Mouse (Mus musculus) skeletal muscle tissue, adult 2 months (tissue): ENCODE results near the gene Maml1.
"Not testable (repeated sequence)": the region's sequence is repeated elsewhere in the genome, so short reads cannot be mapped to it uniquely, and the experiment has no call there.

ENCODE experiments used
- DNase-seq: peaks from one replicate; pipeline ENCODE4 v3.0.0-alpha.2; 2012; ENCODE audit warnings: low read depth, low spot score

Gene Maml1

DNA sequence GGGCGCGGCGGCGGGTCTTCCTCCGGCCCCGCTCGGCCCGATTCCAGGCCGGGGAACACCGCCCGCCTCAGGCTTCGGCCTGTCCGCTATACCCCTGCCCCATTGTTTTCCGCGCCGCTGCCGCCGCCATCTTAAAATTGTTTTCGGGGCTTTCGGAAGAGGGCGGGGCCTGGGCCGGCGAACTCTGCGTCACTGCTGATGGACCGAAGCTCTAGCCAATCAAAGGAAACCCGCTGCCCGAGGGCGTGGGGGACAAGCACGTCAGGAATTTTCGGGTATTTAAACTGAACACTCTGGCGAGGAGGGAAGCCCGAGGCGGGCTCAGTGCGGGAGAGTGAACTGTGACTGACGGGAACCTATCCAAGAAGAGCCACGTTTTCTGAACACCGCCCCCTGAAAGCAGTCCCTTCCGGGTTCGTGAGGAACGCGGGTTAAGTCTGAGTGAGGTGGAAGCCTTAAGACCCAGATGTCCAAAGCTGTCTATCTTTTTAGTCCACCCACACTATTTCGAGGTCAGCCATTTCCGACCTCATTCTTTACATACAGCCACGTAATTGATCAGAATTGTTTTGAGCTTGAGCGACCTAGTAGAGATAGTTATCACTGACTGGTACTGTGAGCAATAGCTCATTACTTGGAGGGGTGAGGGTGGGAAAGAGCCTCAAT lies at the start of gene Maml1:
Maml1 (minus strand) TSS at position 122 of the 666 bp plus-strand sequence.
- peak; percentile 97 for DNase-seq

DNA sequence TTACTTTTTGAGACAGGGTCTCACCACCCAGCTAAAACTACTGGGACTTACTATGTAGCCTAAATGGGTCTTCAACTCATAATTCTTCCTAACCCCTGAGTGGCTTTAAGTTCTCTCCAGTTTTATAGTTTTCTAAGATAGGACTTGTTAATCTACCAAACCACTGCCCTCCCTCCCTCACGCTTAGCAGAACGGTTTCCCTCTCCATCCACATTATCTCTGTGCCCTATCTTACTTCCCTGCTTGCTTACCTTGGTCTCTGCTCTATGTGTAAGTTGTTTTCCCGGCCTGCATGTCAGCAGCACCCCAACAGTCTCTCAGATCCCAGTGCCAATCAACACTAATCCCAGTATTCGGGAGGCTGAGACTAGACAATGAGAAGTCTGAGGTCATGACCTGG lies 44.8 kb upstream of the Maml1 start:
- DNase-seq = no peak

DNA sequence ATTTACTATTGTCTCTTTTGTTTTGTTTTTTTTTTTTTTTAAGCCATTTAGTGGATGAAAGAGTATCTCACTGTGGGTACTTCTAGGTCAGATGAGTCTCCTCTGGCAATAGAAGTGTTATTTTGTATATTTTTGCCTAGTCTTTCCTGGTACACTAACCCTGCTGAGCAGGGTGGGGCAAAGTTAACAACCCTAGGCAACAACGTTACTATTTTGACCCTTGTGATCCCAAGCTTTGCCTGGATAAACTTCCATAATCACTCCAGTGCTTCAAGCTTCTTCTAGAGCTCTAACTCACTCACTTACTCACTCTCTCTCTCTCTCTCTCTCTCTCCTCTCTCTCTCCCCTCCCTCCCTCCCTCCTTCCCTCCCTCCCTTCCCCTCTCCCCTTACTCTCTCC lies 44.0 kb upstream of the Maml1 start:
- DNase-seq = no peak

DNA sequence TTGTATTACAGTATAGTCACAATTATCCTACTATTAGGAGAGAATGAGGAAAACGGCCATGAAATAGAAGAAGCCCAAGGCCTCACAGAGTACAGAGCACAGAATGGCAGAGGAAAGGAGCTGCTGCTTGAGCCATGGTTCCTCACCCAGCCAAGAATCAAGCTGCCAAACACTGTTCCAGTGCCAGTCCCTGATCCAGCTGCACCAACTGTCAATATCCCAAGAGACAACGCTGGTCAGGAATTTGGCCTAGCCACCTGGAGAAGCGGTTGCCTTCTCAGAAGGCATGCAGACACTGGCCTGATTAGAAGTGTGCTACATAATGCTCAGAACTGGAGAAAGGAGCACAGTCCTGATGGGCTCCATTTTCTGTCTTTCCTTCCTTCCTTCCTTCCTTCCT lies 41.1 kb upstream of the Maml1 start:
- DNase-seq = peak; percentile 16

DNA sequence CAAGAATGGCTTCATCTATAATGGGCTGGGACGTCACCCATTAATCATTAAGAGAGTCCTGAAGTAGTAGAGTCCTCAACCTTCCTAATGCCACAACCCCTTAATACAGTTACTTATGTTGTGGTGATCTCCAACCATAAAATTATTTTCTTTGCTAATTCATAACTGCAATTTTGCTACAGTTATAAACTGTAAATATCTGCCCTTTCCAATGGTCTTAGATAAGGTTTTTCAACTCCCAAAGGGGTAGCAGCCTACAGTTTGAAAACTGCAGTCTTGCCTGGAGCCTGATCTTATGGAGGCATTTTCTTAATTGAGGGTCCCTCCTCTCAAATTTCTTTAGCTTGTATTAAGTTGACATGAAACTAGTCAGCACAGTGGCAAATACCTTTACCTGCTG lies 37.3 kb upstream of the Maml1 start:
- no peak for DNase-seq

DNA sequence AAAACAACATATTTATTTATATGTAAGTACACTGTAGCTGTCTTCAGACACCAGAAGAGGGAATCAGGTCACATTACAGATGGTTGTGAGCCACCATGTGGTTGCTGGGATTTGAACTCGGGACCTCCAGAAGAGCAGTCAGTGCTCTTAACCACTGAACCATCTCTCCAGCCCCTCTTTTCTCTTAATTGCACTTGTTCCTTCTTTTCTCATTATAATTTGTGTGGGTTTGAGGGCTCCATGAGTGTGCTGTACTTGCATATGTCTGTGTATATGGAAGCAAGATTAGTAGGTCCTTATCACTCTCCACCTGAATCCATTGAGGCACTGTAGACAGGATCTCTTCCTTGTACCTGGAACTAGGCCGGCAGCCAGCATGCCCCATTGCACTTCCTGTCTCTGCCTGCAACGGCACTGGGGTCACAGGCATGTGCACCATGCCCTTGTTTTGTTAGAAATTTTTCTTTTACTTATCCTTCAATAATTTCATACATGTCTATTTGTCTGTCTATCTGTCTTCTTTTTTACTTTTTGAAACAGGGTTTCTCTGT lies 36.0 kb upstream of the Maml1 start:
- DNase-seq = no peak

DNA sequence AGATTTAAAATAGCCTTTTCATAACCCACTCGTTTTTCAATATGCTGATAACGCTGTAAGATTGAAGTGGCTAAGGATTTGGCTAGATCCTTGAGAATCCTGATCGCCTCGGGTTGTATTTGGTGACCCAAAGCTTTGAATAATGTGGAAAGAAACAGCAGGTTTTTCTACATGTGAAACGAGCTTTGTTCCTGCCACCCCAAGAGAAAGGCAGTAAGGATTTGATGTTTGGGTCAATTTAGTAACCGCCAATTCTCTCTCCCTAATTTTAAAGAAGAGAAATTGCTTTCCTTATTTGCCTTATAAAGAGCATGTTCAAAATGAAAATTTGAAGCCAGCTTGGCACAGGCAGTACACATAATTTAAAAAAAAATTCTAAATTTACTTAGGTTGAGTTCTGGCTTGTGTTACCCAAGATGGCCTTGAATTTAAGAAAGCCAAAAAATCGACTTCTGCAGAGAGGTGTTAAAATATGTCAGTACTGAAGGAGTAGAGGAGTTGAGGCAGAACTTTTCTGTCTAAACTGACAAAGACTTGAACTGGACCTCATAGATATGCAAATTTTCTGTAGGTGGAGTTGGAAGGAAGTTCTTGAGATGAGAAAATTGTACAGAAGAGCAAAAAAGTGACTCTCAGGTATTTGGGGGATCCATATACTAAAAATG lies 34.3 kb upstream of the Maml1 start:
- no peak for DNase-seq

DNA sequence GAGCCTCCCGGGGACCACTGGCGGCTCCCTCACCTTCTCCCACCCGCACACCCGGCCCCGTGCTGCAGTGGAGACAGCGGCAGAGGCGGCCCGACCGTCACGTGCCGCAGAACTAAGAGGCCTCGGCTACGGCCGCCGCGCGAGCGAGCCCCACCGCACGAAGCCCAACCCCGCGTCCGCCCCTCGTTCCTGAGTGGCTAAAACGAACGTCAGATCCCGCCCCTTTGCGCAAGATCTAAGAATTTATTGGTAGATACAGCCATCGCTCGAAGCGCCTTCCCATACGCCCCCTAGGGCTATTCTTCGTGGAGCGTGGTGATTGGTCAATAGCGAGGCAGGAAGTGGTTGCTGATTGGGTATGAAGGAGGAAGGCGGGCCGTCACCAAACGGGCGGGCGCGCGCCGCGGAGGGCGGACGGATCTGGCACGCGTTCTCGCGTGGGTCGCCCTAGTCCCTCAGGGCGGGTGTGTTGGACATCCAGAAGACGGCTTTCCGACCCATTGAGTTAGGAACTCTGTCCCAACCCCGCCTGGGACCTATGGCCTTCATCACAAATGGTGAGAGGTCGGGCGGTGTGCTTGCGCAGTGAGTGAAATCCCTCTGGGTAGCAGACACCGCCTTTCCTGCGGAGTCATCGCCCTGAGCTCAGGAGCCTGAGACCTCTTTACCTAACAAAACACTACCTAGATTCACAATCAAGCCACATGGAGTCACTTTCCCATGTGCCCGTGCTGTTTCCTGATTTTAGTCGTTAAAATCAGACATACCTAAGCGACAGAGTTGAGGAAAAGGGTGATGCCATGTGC lies 33.6 kb upstream of the Maml1 start, which contains the start of gene Canx:
Canx (minus strand) TSS at position 178 of the 806 bp plus-strand sequence.
- DNase-seq = peak; percentile 99

DNA sequence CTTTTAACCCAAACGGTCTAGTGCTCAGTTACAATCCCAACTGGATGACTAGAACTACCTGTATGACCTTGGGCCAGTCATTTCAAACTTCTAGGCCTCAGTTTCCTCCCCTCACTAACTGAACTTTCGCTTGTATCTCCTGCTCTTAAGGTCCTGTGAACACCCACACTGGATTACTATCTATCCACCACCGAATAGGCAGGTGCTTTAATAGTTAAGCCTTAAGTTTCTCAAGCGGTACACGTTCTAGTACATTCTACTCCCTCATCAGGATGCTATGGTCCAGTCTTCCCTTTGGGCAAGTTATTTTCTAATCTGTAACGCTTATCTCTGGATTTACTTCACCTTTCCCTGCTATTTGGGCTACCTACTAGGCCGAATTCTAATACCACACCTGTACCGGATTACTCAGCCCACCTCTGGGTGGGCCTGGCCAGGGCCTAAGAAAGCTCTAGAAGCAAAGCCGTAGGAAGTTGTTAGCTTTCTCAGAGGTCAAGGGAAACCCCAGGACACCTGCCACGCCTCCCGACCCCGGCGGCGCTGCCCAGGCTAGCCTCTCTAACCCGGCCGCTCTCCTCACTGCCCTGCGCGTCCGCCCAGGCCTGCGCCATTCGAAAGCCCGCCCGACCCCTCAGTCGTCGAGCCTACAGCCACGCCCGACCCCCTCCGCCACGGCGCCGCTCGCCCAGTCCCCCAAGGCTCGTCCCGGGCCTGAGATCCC lies 32.8 kb upstream of the Maml1 start:
- peak; percentile 12 for DNase-seq

DNA sequence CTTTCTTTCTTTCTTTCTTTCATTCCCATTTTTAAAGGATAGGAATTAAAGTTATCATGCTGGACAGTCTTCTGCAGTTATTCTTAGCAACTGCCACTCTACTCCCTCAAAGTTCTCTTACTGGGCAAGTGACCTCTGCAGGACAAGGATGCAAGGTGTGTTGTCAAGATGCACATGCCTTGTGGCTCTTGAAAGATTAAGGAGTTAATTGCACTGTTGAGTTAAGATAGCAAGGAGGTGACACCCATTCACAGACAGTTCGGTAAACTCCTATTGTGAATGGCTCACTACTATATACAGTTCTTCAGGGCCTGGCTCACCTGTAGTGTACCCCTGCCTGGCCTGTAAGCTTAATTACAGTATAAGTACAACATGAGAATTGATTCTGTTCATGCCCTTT lies 31.7 kb upstream of the Maml1 start:
- DNase-seq = no peak

DNA sequence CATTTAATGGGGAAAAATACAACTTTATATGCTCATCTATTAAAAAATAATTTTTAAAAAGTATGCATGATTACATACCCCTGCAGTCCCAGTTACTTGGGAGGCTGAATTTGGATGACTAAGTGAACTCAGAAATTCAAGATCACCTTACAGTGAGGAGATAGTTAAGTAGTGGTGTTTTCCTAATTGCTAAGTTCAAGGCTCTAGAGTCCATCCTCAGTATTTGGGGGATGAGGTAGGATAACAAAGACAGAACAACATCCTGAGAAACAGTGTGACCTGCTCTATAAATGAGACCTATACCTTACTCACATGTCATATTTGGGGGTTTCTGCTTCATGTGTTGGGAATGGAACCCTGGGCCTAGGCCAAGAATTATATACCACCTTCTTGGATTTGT lies 30.2 kb upstream of the Maml1 start:
- DNase-seq = no peak

DNA sequence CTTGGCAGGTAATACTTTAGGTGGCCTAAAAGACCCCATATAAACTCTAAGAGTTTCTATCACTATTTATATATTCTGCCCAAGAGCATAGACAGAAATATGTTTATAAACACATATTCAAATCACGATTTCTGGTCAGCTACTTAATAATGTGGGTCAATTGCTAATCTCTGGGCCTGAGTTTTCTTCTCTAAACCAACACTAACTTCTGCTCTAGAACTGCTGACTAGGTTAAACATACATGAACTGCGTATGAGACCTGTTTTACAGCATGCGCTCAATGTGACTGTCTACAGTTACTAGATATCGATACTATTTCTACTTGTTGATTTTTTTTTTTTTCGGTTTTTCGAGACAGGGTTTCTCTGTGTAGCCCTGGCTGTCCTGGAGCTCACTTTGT lies 29.1 kb upstream of the Maml1 start:
- DNase-seq = no peak

DNA sequence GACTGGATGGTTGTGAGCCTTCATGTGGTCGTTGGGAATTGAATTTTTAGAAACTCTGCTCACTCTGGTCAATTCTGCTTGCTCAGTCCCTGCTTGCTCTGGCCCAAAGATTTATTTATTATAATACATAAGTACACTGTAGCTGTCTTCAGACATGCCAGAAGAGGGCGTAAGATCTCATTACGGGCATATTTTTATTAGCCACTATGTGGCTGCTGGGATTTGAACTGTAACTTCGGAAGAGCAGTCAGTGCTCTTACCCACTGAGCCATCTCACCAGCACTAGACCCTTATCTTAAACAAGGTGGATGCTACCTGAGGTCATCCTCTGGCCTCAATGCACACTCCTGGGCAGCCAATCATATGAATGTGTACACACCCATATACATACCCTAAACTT lies 27.2 kb upstream of the Maml1 start:
- not testable (repeated sequence) for DNase-seq

DNA sequence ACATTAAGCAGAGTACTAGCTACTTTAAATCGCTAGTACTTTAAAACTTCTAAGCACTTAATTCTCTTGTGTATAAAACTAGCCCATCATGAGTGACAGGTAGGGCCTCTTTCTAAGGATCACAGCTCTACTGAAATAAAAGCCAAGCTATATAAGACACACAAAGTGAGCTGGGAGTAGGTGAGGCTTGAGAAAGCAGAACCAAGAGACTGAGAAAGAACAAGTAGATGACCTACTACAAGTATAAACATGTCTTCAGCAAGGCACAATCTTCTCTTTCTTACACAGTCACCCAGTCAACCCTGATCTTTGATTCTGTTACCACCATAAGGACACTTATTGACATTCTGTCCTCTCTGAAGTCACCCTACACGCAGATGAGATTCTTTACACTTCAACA lies 20.7 kb upstream of the Maml1 start:
- no peak for DNase-seq

DNA sequence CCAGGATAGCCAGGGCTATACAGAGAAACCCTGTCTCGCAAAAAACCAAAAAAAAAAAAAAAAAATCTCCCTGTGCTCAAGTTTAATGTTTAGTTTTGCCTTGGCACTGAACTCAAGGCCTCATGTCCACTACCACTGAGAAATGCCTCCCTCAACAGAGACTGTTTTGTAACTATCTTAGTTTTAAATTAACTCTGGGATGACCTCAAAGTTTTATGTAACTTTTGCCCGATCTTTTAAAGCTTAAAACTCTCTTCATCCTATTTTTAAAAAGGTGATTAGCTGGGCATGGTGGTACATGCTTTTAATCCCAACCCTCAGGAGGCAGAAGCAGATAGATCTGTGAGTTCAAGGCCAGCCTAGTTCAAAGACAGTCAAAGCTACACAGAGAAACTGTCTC lies 11.3 kb upstream of the Maml1 start:
- DNase-seq = no peak

DNA sequence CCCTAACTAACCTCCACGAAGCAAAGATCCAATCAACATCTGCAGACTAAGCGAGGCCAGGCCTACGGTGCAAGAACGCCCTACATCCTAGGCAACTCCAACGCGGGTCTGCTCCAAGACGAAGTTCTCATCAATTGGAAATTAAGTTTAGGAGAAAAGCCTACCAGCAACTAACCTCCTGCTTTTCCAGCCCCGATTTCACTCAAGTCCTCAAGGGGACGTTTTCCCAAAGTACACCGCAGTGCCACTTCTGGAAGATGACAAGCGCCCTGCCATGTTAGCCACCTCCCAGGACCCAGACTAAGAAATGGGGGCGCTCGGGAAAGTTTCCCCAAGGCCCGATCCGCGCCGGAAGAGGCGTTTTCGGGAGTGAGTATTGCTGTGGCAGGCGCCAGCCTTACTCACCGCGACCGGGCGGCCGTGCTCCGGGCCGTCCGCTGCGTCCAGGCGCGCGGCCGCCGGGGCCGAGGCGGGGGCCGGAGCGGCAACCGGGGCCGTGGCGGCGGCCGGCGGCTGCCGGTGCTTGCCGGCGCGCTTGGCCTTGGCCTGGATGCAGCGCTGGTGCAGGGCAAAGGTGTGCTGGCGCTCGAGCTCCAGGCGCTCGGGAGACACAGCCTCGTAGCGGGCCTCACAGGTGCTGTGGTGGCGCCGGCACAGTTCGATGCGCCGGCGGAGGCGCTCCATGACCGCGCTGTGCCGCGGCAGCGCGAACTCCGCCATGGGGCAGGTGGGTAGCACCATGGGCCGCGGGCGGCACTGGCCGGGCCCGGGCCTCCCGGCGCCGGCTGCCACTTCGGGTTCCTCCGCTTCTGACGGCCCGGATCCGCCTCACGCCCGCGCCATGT lies 568 bp downstream of the Maml1 start:
- no peak for DNase-seq

DNA sequence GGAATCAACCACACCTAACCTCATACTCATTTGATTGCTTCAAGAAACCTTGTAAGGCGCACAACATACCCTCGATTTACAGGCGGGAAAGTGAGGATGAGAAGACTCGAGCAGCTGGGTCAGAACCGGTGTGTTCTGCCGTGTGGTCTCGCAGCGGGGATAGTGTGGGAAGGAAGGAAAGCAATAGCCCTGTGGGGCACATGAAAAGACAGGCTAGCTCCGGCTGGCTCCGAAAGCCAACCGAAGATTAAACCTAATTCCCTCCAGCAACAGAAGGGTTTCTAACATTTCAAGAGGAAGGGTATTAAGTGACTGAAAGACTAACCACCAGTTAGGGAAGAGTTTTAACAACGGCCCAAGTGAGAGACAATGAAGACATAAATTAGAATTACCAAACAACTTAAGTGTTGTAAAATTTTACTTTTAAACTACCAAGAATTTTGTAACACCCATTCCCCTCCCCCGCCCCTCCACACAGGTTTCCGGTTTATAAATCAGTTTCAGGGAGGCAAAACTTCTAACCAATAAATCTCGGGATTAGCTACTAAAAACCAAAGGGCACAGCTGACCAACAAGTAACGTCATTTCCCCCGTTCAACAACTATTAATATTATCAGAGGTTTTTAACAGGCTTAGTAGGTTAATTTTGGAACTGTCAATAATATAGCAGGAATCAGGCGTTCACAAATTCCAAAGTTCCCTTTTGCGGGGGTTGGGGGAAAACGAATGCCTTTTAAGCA lies 1.5 kb downstream of the Maml1 start:
- DNase-seq = no peak

DNA sequence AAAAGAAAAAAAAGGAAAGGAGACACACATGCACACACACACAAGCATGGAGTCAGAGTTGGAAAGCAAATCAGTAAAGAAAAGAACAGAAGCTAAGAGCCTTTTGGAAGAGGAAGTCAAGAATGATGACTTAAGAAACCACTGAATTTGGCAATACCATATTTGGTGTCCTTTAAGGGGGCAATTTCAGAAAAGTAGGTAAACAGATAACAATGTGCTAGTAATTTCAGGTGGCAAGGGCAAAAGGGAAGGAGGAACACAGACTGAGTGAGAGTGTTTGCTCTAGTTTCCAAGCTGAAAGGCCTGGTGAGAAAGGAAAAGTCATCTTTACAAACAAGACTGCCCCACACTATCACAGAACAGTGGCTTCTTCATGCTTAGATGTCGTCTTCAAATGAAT lies 5.7 kb downstream of the Maml1 start:
- no peak for DNase-seq

DNA sequence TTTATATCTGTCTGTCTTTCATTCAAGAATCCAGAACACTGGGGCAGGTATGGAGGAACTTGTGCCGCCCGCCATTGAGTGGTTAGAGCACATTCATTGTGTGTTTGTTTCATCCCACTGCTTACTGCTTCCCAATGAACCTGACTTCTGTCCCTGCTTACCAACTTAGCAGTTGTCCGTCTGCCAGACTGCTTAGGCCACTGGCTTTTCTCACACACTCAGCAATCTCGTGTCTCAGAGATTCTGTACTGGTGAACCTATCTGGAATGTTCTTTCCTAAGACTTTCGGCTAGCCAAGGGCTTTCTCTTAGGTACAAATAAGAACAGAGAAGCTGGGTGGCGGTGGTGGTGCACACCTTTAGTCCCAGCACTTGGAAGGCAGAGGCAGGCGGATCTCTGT lies 6.4 kb downstream of the Maml1 start:
- DNase-seq = no peak

DNA sequence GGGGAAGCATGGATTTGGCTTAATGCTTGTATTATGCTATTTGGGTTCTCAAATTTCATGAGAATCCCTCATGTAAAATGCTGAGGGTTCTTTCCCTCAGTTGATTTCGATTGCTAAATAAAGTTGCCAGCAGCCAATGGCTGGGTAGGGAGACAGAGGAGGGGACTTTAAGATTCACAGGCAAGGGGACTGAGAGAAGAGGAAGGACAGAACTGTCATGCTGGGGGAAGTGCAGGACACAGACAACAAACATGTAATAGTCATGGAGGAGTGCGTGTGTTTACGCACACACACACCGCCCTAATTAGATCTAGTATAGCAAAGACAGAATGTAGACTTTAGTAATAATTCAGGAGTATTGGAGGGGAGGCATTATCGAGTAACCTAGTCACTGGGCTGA lies 6.8 kb downstream of the Maml1 start:
- no peak for DNase-seq
